Mouse (Mus musculus): ENCODE measurements at regions not wholly inside any gene's neighbourhood (a gene's known extent, or its start where the extent isn't known, plus 50 kb on each side); places are given as distances from the start of the nearest gene placed in this dataset.
"Not testable (repeated sequence)": the region's sequence is repeated elsewhere in the genome, so short reads cannot be mapped to it uniquely, and the experiment has no call there.

DNA sequence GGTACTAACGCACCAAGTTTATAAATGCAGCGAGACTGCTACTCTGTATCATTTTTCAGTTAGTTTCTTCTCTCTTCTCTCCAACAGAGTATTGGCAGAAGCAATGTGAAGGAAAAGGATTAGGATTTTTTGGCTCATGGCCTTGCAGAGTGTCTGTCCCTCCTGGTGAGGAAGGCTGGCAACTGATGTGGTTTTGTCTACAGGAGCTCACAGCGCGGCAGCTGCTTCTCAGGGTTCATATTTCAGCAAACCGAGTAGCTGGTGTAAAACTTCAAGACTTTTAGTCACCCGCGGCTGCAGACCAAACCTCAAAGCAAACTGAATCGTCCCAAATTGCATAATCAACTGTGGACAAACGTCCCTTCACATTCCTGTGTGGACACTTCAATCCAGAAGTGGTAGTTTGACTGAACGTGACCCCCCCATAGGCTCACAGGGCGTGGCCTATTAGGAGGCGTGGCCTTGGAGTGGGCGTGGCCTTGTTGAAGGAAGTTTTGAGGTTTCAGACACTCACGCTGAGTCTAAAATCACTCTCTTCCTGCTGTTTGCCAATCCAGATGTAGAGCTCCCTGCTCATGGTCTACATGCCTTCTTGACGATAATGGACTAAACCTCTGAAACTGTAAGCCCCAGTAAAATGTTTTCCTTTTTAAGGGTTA is 147.7 kb upstream of the Trpc7 start:
- DNase-seq, result no peak

DNA sequence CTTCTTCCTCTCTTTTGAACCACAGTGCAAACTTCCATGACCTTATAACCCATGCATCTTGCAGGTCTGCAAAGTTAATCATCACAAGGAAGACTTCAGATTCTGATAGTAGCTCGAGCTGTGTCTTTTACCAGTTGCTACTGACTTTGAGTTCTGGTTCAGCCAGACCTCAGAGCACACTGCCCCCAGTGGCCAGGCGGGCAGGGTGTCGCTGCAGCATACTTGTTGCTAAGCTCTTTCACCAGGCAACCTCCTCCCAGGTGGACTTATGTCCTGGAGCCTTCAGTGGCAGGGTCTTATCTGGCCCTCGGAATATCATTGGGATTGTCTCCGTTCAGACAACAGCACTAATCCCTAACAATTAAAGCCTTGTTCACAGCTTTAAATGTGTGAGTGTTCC is 146.7 kb upstream of the Trpc7 start:
- no peak for DNase-seq

DNA sequence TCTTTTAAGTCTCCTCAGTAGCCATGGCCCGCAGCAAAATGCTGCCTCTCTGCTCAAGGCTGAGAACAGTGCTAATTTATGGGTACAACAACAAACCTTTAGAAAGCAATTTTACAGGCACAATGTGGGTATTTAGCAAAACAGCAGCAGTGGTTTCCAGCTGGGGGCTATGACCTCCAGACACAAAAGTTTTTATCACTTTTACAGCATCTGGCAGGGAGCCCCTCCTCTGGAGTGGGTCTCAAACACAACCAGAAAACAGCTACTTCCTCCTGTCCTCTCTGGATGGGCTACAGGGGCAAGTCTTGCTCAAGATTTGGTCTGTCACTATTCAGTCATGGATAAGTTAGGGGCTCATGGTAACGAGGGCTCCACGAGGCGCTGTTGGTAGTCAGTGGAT is 137.1 kb upstream of the Trpc7 start:
- no peak for DNase-seq

DNA sequence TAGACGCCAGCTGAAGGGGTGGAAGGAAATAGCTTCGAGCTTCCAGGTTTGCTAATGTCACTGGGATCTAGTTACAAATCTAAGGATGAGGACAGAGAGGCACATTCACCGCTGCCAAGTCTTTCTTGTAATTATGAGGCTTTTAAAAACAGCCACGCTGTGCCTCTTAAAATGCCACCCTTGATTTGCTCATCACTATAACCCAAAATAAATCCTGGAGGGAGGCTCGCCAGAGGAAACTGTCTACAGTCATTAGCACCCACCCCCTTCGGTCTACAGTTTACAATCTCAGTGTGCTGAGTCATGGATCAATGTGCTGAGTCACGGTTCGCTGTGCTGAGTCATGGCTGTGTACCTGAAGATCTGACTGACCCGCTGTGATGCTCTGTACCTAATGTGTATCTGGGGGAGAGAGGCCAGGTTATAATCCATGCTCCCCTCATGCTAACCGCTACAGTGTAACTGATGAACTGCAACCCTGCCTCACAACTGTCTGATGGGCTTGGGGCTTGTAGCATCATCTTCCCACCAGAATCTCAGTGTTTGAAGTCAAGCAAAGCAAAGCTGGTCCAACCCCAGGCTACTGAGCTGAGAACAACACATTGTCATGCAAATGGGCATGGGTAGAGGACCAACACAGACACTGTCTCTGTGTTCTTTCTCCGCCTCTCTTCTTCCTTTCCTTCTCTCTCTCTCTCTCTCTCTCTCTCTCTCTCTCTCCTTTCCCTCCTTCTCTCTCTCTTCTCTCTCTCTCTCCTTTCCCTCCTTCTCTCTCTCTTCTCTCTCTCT is 122.0 kb upstream of the Trpc7 start:
- DNase-seq, result no peak

DNA sequence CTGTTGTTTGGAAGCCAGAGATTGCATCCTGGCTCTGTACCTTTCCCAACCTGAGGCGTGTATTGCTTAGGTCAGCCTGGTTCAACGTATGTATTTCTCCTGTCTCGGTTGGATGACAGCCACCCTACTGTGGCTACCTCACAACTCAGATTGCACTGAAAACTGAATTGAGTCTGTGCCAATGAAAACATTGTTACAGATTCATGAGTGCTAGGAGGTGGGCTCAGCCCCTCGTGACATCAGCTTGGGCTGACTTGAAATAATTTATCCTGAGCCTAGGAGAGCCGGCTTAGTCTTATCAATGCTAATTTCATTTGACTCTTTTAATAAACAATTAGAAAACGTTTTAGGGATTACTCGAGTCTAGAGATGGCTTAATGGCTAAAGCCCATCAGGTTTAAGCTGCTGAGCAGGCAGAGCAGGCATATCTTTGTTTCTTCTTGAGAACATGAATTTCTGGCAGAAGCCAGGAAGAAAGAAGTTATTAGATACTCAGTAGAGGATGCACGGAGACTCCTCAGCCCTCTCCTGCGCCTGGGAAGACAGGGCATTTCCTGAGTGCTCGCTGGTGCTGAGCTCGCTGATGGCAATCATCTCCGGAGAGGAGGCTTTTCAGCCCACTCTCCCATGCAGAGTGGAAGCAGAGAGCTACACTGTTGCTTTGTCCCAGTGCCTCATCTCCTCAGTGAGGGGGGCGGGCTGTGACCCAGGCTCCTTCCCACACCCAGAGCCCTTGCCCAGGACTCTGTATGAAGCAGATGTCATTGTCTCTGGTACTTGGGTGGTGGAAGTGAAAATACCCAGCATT is 120.9 kb upstream of the Trpc7 start:
- DNase-seq, result no peak

DNA sequence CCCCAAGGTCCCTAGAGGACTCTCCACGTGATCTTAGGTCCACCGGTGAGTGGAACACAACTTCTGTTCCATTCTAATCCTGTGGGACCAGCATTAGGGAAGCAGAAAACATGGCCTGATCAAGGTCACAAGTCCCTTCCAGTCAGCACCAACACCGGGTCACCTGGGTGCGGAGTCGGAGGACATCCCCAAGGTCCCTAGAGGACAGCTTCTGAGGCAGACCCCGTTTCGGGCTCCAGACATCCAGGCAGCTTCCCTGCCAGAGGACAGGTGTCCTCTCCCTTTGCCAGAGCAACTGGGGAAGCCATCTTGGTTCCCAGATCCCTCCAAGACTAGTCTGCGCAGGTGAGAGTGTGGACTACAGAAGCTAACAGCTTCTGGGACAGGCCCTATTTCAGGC is 111.4 kb upstream of the Trpc7 start:
- not testable (repeated sequence) for DNase-seq

DNA sequence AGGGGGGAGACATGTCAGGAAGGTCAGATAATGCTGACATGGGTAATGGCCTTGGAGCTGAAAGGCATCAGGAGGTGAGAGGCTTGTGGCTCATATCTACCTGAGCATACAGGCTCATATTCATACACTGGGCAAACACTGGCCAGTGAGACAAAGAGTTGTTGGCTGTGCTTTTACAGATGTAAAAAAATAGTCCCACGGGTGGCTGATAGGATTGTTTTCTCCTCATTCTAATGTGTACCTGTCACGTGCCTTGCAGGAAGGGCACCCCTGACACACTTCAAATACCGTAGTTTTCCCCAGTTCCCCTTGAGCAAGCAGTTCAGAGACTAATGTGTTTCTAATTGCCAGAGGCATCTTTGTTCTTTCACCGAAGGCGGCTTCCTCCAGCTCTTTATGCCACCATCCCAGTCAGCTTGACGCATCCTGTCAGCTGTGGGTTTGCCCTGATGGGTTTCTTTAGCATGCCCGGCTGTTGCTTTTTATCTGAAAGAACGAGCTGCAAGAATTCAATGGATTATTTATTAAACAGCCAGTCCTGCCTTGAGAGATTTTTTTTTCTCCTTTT is 107.9 kb upstream of the Trpc7 start:
- DNase-seq, result no peak

DNA sequence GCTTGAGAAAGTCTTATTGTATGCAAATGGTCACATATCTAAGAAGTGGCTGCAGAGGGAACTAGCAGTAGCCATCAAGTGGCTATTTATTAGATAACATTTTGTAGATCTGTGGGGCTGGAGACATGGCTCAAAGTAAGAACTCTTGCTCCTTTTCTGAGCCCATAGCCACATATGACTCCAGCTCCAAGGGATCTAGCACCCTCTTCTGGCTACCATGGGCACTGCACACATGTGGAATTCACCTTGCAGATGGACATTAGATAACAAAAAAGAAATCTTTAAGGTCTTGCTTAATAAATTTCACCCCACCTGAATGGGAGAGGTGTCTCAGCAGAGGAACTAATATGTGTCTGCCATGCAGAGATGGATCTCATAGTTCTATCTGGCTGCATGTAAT is 96.2 kb upstream of the Trpc7 start:
- peak in 1 of 2 experiments; percentile 4 for DNase-seq

DNA sequence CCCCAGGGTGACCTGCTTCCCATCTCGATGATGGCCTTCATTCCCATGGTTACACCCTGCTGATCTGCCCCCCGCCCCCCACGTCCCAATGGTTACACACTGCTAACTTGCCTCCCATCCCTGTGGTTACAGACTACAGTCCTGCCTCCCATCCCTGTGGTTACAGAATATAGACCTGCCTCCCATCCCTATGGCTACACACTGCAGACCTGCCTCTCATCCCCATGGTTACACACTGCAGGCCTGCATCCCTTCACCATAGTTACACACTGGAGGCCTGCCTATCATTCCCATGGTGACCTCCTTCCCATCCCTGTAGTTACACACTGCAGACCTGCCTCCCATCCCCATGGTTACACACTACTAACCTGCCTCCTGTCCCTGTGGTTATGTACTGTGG is 78.3 kb upstream of the Trpc7 start:
- no peak for DNase-seq

DNA sequence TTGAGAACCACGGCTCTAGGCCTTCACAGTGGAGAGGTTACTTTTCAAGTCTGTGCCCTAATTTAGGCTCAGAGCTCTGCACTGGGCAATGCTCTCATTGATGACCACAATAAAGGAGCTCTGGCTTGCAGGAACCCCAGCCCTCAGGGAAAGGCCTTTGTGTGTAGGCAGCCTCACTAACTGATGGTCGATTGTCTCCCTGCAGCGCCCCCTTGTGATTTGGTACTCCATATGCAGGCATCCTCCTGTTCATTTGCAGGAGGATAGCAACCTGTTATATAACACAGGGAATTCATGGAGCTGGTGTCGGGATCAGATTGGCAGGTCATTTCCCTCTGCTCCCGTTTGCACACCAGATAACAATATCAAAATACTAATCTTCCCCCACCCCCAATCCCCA is 59.6 kb upstream of the Trpc7 start:
- no peak for DNase-seq

DNA sequence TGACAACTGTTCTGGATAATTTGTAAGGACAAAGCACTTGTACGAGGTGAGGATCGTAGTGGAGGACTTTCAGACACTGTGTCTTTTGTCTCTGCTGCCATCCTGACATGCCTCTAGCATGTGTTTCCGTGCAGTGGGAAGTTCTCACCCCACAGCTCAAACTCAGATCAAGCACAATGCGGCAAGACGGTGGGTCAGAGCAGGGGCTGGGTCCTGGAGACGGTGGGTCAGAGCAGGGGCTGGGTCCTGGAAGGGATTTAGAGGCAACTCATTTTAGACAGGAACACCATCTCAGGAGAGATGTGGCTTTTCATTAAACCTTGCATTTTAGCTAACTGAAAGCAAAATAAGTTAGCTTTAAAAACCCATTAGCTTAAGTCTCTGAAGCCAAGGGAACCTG is 52.3 kb upstream of the Trpc7 start:
- no peak for DNase-seq

DNA sequence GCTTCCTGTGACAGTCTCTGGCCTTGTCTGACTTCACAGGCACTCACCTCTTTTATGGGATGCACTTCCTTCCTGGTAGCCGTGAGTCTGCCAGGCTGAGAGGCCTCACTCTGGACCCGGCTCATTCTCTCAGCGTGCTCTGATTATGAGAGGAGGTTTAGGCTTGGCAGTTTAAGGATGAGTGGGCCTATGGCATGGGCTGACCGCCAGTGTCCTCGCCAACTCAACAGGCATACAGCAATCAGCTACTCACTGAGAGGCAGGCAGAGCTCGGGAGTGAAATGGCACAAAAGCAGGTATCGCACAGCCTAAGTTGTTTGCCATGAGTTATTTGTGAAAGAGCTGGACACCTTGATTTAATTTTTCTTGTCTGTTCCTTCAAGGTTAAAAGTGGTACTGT is 51.5 kb upstream of the Trpc7 start:
- no peak for DNase-seq

Data from kidney, adult 8-10 months (tissue).